Mouse (Mus musculus): ENCODE data around the gene Scn11a. TPM values are rescaled to one million over a fixed set of nuclear protein-coding genes. Genes with fewer than 3 reads are reported as not detected.

Gene Scn11a
- total RNA-seq, 1 experiment from 2014 or later: 0.04 TPM

DNA sequence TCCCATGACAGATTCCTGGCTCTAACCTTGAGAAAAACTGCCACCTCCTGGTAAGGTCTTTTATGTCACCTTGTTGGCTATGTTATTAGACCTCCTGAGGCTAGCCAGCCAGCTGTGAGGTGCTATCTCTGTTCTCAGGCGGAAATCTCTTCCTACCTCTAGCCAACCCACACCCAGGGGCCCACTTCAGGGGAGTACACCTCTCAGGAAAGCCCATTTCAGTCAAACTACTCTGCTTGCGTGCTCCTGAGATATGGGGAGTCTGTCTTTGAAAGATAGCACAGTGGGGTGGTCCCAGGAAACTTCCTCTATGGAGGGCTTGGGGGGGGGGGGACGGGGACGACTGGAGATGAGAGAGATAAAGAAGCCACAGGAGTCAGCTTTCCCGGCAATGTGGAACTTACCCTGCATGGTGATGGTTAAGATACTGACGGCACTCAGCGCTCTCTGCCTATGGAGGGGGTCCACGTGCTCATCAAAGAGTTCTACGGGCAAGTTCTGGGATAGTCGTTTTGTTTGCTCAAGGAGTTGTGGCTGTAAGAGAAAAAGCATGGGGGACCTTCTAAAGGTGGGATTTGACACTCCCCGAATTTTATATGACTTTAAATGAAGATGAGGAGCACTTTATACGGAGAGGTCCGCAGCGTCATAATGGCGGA, 29.9 kb downstream of the Scn11a start:
- DNase-seq: no peak

DNA sequence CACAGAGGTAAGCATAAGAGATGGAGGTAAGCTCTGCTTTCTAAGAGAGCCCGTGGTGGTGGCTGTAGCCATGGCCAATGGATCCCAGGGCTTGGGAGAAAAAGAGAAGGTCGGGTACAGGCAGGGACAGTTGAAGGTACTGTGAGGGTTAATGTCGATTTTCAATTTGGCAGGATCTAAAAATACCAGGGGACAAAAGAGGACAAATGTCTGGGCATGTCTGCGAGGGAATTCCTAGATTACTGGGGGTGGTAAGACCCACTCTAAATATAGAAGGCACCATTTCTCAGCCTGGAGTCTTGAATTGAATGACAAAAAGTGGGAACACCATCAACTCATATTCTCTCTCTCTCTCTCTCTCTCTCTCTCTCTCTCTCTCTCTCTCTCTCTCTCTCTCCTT, 30.8 kb downstream of the Scn11a start:
- no peak for DNase-seq

DNA sequence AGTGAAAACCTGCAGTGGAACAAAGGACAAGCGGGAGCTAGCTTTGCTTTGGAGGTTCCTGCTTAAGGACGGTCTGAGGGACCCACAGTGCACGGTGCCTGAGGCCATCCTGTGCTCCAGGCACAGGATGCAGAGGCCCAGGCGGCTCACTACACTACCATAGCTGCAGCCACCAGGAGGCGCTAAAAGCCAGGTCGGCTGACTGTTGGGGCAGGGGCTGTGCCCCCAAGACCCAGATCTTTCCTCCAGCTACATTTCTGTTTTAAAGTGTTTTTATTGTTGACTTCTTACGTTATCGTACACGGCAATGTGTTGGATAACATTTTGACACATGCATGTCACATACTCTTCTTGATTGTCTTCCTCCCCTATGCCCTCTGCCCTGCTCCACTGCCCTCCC, 32.8 kb downstream of the Scn11a start:
- no peak for DNase-seq

DNA sequence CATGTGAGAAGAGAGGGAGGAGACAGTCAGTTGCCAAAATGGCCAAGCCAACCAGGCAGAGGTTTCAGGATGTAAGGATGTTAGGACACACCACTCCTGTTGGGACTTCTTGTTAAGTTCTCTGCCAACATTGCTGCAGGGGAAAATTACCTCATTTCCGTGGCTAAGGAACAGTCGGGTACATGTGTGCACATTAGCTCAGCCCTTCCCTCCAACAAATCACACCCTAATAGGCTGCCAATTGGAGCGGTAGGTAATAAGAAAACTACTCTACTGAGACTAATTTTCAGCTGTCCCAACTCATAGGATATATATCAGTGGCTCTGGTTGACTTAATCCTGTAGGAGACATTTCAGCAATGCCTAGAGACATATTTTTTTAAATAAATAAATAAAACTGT, 44.4 kb downstream of the Scn11a start:
- no peak for DNase-seq

DNA sequence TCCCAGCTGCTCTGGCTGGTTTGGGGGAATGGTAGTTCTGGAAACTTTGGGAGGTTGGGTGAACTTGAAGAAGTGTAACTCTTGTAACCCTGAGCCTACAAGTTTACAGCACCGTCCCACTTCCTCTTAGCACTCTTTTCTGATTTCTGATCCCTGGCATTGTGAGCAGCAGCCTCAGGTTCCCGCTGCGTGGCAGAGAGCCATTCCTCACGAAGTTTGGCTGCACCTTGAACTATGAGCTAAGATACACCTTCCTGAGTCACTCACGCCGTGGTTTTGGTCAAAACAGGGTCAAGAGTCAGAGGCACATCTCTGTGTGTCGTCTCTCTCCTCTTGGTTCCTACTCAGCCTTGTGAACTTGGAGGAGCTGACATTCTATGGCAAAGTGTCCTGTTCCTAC, 48.6 kb downstream of the Scn11a start:
- DNase-seq: no peak

DNA sequence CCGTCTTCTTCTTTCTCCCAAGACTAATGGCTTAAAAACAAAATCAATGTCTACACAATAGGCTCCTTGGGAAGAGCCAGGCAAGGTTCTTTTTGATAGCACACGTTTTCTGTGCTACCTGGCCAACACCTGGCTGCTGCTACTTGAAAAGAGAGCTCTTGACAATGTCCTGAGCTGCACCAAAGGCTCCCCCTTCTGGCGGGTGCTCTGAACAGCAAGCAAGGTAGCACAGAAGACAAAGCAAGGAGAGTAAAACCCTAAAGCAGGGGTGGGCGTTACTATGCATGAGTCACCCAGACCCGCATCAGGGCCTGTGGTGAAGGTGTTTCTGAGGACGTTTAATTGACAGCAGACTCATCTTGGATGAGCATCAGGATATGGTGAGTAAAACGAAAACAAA, 56.7 kb downstream of the Scn11a start:
- peak; percentile 32 for DNase-seq

DNA sequence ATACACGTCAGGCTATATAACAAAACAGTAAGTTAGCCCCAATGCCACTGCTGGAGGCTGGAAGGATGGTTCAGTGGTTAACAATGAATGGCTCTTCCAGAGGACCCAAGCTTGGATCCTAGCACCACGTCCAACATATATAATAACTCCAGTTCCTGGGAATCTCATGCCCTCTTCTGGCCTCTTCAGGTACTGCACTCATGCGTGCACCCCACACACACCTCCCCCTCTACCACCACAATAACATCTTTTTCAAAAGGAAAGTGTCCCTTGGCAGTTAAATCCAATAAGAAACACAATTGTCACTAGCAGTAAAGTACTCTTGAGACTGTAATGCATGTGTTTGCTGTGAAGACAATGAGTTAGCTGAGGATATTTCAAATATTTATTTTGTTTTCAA, 65.0 kb downstream of the Scn11a start:
- DNase-seq: no peak

DNA sequence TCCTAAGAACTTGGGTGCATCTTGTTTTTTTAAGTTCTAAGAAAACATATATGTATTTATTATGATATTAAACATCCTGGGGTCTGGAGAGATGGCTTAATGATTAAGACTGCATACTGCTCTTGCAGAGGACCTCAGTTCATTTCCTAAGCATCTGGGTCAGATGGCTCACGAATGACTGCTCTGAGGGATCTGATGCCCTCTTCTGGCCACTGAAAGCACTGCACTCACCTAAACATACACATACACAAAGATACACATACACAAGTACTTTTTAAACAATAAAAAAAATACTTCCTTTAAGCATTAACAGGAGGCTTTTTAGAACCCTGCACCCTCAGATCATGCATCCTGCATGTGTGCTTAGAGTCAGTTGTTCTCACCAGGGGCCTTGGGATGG, 65.8 kb downstream of the Scn11a start:
- DNase-seq: no peak

DNA sequence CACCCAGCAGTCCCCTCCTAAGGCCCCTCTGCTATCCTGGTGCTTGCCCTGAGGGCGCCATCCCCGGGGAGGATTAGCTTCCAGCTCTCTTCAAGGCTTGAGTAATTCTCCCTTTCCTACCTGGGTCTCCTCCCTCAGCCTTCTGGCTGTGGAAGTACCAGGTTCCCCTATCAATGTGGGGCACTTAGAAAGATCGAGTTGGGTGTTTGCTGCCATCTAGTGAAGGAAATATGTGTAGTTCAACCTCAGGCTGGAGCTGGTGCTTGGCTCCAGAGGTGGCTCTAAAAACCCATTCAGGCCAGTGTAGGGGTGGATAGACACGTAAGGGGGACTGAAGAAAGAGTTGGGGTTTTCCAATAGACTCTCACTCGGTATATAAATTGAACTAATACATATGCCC, 73.7 kb downstream of the Scn11a start:
- peak; percentile 14 for DNase-seq

DNA sequence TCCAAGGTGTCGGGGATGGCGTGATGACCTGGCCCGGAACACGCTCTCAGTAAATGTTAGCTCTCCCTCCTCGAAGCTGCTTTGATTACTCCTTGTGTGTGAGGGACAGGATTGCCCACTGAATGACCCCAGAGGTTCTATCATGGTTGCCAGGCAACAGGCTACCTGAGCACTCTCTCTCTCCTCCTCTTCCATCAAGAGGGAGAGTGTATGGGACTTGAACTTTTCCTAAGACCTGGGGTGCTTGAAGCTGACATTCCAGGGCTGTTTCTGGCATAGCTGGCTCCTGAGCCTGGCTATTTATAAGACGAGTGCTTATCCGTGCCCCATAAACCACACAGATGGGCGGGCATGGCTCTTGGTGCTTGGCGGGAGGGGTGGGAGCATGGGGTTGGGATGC, 76.1 kb downstream of the Scn11a start:
- no peak for DNase-seq

DNA sequence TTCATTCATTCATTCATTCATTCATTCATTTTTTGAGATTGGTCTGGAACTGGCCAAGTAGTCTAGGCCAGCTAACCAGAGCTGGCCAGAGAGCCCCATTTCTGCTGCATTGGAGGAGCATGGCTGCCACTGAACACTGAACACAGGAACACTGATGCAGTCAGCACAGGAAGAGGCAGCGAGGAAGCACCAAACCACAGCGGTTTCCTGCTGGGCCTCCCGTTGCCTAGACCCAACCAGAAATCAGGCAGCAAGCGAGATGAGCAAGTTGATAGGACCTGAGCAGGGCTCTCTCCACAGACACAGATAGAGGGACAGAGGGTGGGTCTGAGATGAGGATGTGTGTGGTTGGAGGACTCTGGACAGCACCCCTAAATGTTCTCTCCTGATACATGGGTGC, 81.4 kb downstream of the Scn11a start:
- peak; percentile 22 for DNase-seq

DNA sequence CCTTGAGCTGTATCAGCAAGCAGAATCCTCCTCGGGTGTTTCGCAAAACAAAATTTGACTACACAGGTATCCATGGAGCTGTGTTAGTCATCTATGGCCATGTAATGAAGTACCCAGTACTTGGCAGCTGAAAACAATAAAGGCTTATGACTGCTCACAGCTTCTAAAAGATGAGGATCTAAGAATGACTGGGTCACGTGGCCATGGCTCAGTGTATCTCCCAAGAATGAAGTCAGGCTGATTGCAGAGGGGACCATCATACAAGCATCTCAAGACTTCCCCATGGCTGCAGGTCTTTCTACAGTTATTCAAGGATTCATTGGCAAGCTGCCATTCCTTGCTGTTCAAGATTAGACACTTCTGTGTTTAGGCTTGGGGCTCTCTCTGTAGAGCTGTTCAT, 81.9 kb downstream of the Scn11a start:
- peak; percentile 10 for DNase-seq

DNA sequence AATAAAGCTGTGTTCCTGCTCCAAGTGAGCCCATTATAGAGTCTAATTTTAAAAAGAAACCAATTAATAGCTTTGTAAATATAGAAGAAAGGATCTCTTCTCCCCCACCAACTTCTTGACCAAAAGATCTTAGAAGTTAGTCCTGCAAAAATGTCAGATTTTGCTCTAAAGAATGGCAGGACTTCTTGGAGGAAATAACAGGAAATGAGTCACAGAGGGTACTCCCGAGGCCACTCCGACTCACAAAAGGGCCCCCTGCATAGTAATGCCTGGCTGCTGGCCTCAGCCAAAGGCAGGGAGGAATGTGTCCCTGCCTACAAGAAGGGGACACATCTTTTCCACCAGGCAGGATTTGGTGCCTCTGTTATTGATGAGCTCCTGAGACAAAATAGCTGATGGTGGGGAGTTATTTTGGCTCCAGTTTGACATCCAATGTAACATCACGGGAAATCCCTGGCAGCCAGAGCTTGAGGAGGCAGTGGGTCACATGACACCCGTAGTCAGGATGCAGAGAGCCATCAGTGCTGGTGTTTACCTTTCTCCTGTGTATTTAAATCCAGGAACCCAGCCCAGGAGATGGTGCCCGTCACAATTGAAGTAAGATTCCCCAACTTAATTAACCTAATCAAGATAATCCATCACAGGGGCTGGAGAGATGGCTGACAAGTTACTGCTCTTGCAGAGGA, 84.0 kb downstream of the Scn11a start:
- DNase-seq: no peak

DNA sequence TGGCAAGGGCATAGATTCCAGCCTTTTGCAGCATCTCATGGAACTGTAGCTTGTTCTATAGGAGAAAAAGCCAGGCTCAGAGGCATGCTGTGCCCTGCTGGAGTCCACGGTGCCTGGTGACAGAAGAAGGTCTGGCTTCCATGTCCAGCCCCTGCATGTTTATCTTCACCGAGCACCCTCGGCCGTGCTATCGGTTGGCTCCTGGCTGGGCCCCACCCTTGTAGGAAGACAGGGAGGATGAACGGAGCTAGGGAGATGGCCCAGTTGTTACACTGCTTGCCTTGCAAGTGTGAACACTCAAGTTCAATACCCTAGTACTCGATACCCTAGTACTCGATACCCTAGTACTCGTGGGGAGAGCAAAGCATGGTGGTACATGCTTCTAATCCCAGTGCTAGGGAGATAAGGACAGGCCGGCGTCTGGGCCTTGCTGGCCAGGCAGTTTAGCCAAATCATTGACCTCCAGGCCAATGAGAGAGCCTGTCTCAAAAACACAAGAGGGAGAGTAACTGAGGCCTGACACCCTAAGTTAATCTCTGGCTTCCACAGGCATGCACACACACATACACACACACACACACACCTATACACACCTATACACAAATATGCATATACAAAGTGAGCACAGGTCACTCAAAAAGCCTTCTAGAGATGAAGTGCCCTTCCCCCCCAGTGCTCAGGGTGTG, 96.7 kb downstream of the Scn11a start:
- DNase-seq: no peak

DNA sequence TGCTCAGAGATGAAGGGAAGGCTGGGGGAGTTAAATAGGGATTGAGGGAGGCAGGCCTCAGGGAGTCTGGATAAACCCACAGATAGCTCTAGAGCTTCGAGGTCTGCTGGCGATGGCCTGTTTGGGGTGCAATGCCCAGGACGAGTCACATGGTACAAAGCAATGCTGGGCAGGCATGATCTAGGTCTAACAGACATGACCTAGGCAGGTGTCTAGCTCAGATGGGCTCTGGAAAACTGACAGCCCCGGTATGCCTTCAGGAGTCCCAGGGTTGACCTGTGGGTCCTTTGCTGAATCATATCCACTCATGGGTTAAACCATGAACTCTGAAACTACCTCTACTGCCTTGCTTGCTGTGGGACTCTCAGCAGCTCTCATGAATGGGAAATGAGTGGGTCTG, 98.3 kb downstream of the Scn11a start:
- no peak for DNase-seq

DNA sequence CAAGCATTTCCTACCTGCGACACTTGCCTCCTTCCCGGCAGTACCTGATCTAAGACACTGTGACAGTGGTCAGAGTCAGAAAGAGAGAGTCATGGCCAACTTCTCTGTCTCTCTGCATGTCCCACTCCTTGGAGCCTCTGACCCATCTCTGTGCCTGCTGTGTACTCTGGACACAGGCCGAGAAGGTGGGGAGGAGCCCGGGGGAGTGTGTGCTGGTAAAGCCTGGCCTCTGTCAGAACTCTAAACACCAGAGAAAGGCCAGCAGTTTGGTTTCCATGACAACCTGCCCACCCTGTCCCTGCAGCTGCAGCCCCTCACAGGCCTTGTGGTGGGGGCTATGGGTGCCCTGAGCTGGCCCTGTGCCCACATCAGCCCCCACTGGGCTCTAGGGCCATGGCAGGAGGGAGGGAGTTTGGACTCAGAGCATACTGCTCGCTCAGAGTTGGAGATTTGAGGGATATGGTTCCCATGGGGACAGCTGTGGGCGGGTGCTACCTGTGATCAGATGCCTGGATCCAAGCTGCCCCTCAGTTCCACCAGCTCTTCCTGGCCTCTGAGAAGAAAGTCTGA, 99.9 kb downstream of the Scn11a start:
- no peak for DNase-seq

DNA sequence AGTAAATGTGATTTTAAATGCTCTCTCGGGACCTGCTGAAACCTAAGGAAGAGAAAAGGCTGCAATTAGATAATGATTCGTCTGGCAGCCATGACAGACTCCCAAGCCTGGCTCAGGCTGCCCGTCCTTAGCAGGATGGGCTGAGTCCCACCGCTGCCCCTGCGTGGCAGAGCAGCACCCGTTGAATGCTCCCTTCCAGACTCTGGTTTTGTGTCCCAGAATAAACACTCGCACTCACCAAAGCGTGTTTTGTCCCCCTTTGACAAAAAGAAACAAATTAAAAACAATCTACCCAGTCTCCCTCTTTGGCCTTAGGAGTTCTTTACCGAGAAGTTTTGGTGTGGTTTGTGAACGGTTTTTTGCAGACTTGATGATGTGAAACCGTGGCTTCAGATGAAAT, 106.0 kb downstream of the Scn11a start, which contains the start of gene Scn10a:
TSS of gene Scn10a (minus strand) at position 101 of the 400 bp plus-strand sequence.
- DNase-seq: no peak

DNA sequence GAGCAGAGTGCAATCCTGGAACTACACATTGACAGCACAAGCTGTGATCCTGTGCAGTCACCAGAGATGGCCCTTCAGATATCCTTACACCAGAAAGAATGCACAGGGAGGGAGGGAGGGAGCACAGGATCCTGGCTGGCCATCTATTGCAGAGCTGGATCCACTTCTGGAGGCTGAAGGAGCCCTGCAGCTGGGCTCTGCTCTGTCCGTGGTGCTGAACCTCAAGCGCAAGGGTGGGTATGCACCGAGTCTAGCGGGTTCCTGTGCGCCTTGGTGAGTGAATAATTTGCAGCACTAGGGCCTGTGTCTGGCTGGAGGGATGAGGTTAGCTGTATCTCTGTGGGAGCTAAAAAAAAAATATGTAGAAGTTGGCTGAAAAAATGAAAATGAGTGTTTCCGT, 118.6 kb downstream of the Scn11a start:
- peak; percentile 89 for DNase-seq

Other genes with a start within 250 kb of the Scn11a start
- 0.22 and 0.56 TPM in 2 replicates for gene Scn5a, start 246.4 kb downstream of the Scn11a start, total RNA-seq (2021)
- gene Scn10a, start 106.1 kb downstream of the Scn11a start, total RNA-seq (2021): not detected in 2 replicates
- gene Wdr48, start 69.4 kb upstream of the Scn11a start, total RNA-seq (2021): 40.1 and 49.9 TPM in 2 replicates
- gene Gorasp1, start 112.1 kb upstream of the Scn11a start, total RNA-seq (2021): 17.0 and 22.3 TPM in 2 replicates
- 0.11 TPM in 2 replicates for gene Ttc21a, start 112.2 kb upstream of the Scn11a start, total RNA-seq (2021)
- 17.8 and 24.5 TPM in 2 replicates for gene Csrnp1, start 159.2 kb upstream of the Scn11a start, total RNA-seq (2021)
- gene Xirp1, start 198.1 kb upstream of the Scn11a start, total RNA-seq (2021): 0.22 and 0.30 TPM in 2 replicates
- gene Cx3cr1, start 244.4 kb upstream of the Scn11a start, total RNA-seq (2021): 2.4 and 3.8 TPM in 2 replicates

Data from adrenal gland, postnatal 14 days (tissue).